Mouse (Mus musculus): ENCODE measurements around the gene 1700007K13Rik. TPM values are rescaled to one million over a fixed set of nuclear protein-coding genes. Genes with fewer than 3 reads are reported as not detected.
A peak's percentile ranks its signal among the peaks of the same experiment; 100 is the strongest.

Gene 1700007K13Rik
- total RNA-seq, 2 experiments from 2014 or later = 1.9 to 2.4 TPM

- Histone ChIP-seq H3K4me3 (no peak overlapping the region), H3K27ac (no peak overlapping the region)
- TF ChIP-seq CTCF (conservative IDR thresholded peaks at IDR 0.05) = peak; percentile 76
- DNase-seq (ENCODE audit: low spot score in 2 of 2) = no peak
These were observed 43.0 kb downstream of the 1700007K13Rik start for GRCm38 (mm10) chr2:28423167-28423566.

DNA sequence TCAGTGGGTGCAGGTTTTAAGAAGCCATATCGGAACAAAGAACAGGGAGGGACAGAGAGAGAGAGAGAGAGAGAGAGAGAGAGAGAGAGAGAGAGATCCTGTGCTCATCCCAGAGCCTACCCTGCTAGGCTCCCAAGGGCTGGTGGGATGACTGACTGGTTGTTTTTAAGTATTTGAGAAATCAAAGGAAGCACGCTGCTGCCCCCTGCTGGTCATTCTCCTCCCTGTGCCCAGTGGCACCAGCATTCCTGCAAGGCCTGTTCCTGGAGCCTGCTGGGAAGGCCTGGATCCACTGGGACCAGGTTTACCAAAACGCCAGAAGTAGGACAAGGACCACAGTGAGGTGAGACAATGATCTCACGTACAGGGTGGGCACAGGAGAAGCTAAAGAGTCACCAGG, 46.2 kb downstream of the 1700007K13Rik start:
- TF ChIP-seq CTCF (conservative IDR thresholded peaks at IDR 0.05) = peak; percentile 92
- Histone ChIP-seq H3K27ac (0 out of 2 replicates have a peak overlapping the region, but pooled peaks have one; percentile 7), H3K4me3 (no peak overlapping the region)
- peak; percentile 93 to 98 for DNase-seq (ENCODE audit: low spot score in 2 of 2)

GRCm38 (mm10) chr2:28418034-28418433, 48.1 kb downstream of the 1700007K13Rik start:
- Histone ChIP-seq H3K4me3 (no peak overlapping the region), H3K27ac (peak overlapping the region; percentile 54)
- peak; percentile 88 to 96 for DNase-seq (ENCODE audit: low spot score in 2 of 2)
- TF ChIP-seq CTCF (conservative IDR thresholded peaks at IDR 0.05) = peak; percentile 98

- Histone ChIP-seq H3K4me3 (no peak overlapping the region), H3K27ac (peak overlapping the region; percentile 93)
- TF ChIP-seq CTCF (conservative IDR thresholded peaks at IDR 0.05) = no peak
- DNase-seq (ENCODE audit: low spot score in 2 of 2) = no peak
These were observed 49.6 kb downstream of the 1700007K13Rik start for GRCm38 (mm10) chr2:28416511-28416910.

DNA sequence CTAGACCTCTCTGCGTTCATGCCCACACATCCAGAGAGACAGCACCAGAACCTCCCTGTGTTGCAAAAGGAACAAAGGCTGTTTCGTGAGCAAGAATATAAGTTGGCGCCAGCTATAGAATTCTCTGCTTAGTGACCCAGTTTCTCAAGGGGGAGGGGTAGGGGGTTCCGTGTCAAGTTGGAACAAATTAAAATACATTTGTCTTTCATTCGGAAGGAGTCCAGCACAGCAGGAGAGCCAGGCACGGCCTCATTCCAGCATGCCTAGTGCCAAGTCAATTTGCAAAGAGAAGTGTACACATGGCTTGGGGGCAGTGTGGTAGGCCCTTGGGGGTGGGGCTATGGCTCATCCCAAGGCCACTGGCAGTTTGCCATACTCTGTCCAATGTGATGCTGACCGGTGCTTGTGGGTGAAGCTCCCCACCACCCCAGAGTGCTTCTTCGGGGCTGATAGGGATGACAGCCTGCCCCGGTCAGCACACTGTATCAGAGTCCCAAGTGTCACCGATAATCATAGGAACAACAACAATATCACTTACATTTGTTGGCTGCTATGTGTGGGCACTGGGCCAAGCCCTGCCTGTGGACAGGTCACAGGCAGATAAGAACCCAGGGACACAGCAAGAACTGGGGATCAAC, 50.6 kb downstream of the 1700007K13Rik start:
- no peak for TF ChIP-seq CTCF (conservative IDR thresholded peaks at IDR 0.05)
- peak; percentile 50 to 71 for DNase-seq (ENCODE audit: low spot score in 2 of 2)
- peak overlapping the region; percentile 93 for H3K27ac ChIP-seq
- no peak overlapping the region for H3K4me3 ChIP-seq

DNA sequence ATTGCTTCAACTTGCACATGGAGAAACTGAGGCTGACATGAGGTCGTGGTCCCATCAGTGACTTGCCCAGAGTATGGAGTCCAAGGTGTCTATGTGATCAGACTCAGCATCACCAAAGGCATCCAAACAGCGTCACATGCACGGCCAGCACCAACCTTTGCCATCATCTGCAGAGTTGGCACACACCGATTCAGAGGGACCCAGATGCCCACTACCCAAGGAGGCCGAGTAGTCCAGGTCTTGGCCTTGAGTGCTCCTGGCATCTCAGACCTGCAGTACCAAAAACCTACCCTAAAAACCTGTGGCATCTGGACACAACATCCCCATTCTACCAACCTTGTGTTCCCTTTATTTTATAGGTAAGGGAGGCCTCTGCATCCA, 51.4 kb downstream of the 1700007K13Rik start:
- H3K4me3 ChIP-seq = no peak overlapping the region
- peak overlapping the region; percentile 93 for H3K27ac ChIP-seq
- no peak for TF ChIP-seq CTCF (conservative IDR thresholded peaks at IDR 0.05)
- DNase-seq (ENCODE audit: low spot score in 2 of 2) = no peak

DNA sequence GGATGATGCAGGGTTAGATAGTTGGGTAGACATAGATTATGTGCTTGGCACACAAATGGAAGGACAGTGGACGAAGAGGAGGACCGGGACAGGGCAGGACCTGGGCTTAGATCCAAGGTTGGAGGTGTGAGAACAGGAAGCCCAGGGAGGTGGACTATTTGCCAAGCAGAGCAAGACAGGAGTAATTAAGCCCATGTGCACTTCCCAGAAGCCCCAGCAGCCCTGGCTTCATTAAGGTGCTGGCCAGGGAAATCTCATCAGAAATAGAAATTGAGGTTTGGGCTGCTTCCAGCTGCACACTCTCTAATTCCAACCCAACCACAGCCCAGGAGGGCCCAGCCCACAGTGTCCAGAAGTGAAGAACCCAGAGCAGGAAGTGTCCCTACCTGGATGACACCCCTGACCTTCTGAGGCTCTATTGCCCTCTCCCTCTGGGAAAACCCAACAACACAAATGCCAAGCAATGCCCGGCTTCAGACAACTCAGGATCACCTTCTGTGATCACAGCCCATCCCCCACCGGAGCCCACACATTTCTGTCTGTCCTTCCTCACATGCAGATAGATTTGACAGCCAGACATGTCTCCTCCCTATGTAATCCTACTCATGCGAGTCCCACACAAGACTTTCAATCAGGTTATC, 51.9 kb downstream of the 1700007K13Rik start:
- no peak for DNase-seq (ENCODE audit: low spot score in 2 of 2)
- no peak for TF ChIP-seq CTCF (conservative IDR thresholded peaks at IDR 0.05)
- Histone ChIP-seq H3K4me3 (no peak overlapping the region), H3K27ac (peak overlapping the region; percentile 93)

GRCm38 (mm10) chr2:28412936-28413335, 53.2 kb downstream of the 1700007K13Rik start:
- no peak for TF ChIP-seq CTCF (conservative IDR thresholded peaks at IDR 0.05)
- Histone ChIP-seq H3K4me3 (no peak overlapping the region), H3K27ac (peak overlapping the region; percentile 93)
- DNase-seq (ENCODE audit: low spot score in 2 of 2) = peak; percentile 91 to 94

Other genes starting within 250 kb of the 1700007K13Rik start
- gene Ppp1r26, start 19.5 kb downstream of the 1700007K13Rik start, total RNA-seq (2021) = 10 to 100 TPM; 14.5 to 17.3 TPM
- gene Mrps2, start 1.7 kb upstream of the 1700007K13Rik start, total RNA-seq (2021) = 10 to 100 TPM; 35.8 to 39.4 TPM
- 1 to 10 TPM; 1.8 to 2.2 TPM for gene Gbgt1, start 30.6 kb upstream of the 1700007K13Rik start, total RNA-seq (2021)
- gene Gm10134, start 39.8 kb upstream of the 1700007K13Rik start, total RNA-seq (2021) = 1 to 10 TPM in 1 of 2 experiments, not detected in 1; 1.2 TPM
- 100 to 1,000 TPM; 115 to 139 TPM for gene Ralgds, start 46.8 kb upstream of the 1700007K13Rik start, total RNA-seq (2021)
- not detected for gene Cel, start 97.1 kb upstream of the 1700007K13Rik start, total RNA-seq (2021)
- gene Gtf3c5, start 117.4 kb upstream of the 1700007K13Rik start, total RNA-seq (2021) = 10 to 100 TPM; 18.2 to 20.7 TPM
- not detected for gene Gfi1b, start 155.7 kb upstream of the 1700007K13Rik start, total RNA-seq (2021)
- 10 to 100 TPM; 47.1 to 49.1 TPM for gene Tsc1, start 174.9 kb upstream of the 1700007K13Rik start, total RNA-seq (2021)
- not detected for gene Spaca9, start 233.4 kb upstream of the 1700007K13Rik start, total RNA-seq (2021)
- 1 to 10 TPM in 1 of 2 experiments, under 1 TPM in 1; 0.74 to 1.2 TPM for gene Ak8, start 233.8 kb upstream of the 1700007K13Rik start, total RNA-seq (2021)

Measured in layer of hippocampus, adult 2 months (tissue).